Mouse (Mus musculus) kidney, adult 2 months (tissue): ENCODE data around the gene 1600014C23Rik. TPM values are rescaled to one million over a fixed set of nuclear protein-coding genes. Genes with fewer than 3 reads are reported as not detected.
A peak's percentile ranks its signal among the peaks of the same experiment; 100 is the strongest.

Source experiments
- DNase-seq: peaks from one replicate; pipeline ENCODE4 v3.0.0; 2021
- H3K27ac ChIP-seq: fragments of 200-500 bp; 2 replicates; pipeline ENCODE4 v1.5.1; 2012; ENCODE audit warnings: low read depth, low read length, control low read depth, inconsistent platforms; ENCODE audit not compliant: insufficient read depth
- H3K27me3 ChIP-seq: fragments of 200-500 bp; replicated peaks from 2 replicates; pipeline ENCODE4 v1.6.1; 2012; ENCODE audit warnings: mild to moderate bottlenecking, moderate library complexity, low read length, inconsistent platforms; ENCODE audit not compliant: control insufficient read depth, insufficient read depth
- H3K36me3 ChIP-seq: fragments of 200-500 bp; 2 replicates; pipeline ENCODE4 v1.6.1; 2012; ENCODE audit warnings: mild to moderate bottlenecking, moderate library complexity, low read length, inconsistent platforms; ENCODE audit not compliant: control insufficient read depth, insufficient read depth
- H3K4me1 ChIP-seq: fragments of 200-500 bp; 2 replicates; pipeline ENCODE4 v1.6.1; 2011; ENCODE audit warnings: low read length; ENCODE audit not compliant: control insufficient read depth, insufficient read depth
- H3K4me3 ChIP-seq: fragments of 200-500 bp; 2 replicates; pipeline ENCODE4 v1.5.1; 2011; ENCODE audit warnings: mild to moderate bottlenecking, low read depth, low read length, control low read depth; ENCODE audit not compliant: insufficient read depth
- CTCF ChIP-seq: fragments of 200-500 bp; conservative IDR thresholded peaks from 2 replicates; pipeline ENCODE4 v1.5.1; 2011; ENCODE audit warnings: low read depth, mild to moderate bottlenecking, control low read depth, low read length, moderate library complexity, mixed read lengths; ENCODE audit not compliant: insufficient read depth, insufficient read length
- POLR2A ChIP-seq: fragments of 200-500 bp; IDR thresholded peaks from one replicate; pipeline ENCODE4 v1.6.1; 2011; ENCODE audit warnings: low read depth, low read length, control low read depth
- WGBS: fragments of 180-500 bp; shearing (Covaris S2); methylation state at CpG from one replicate; pipeline ENCODE4 v1.1.7; 2018; 5-methylcytosine and 5-hydroxymethylcytosine counted together
- polyA plus RNA-seq: library from polyadenylated mRNA; depleted of rRNA; stranded (reverse); fragments of >200 nt; gene quantifications from 2 replicates; pipeline ENCODE4 v1.2.3, GENCODE M21; 2012

Gene 1600014C23Rik
- polyA plus RNA-seq, 1 experiment: not detected

- 42% methylated on average over 11 of the region's 11 CpGs for WGBS
- no peaks in the 10 kb centered on the region for H3K27me3 ChIP-seq
- DNase-seq: no peak
- TF ChIP-seq POLR2A (no peak), CTCF (no peak)
- no peak overlapping the region for H3K27ac ChIP-seq
- H3K4me1 ChIP-seq: no peaks in the 10 kb centered on the region
- no peak overlapping the region for H3K4me3 ChIP-seq
- no peaks in the 10 kb centered on the region for H3K36me3 ChIP-seq
Measured at GRCm38 (mm10) chr17:45752678-45753077, 19.0 kb upstream of the 1600014C23Rik start.

GRCm38 (mm10) chr17:45752053-45752452 is 18.4 kb upstream of the 1600014C23Rik start:
- Histone ChIP-seq H3K27me3 (no peaks in the 10 kb centered on the region), H3K36me3 (no peaks in the 10 kb centered on the region), H3K27ac (no peak overlapping the region), H3K4me3 (no peak overlapping the region), H3K4me1 (no peaks in the 10 kb centered on the region)
- TF ChIP-seq CTCF (no peak), POLR2A (no peak)
- DNase-seq: no peak
- WGBS: 79% methylated on average over 8 of the region's 8 CpGs

GRCm38 (mm10) chr17:45751359-45751758 is 17.7 kb upstream of the 1600014C23Rik start:
- Histone ChIP-seq H3K4me3 (no peak overlapping the region), H3K4me1 (no peaks in the 10 kb centered on the region), H3K36me3 (no peaks in the 10 kb centered on the region), H3K27me3 (no peaks in the 10 kb centered on the region), H3K27ac (no peak overlapping the region)
- DNase-seq: no peak
- 100% methylated on average over 1 of the region's 1 CpGs for WGBS
- TF ChIP-seq CTCF (no peak), POLR2A (no peak)

- Histone ChIP-seq H3K36me3 (no peaks in the 10 kb centered on the region), H3K27me3 (no peaks in the 10 kb centered on the region), H3K4me1 (no peaks in the 10 kb centered on the region), H3K4me3 (no peak overlapping the region), H3K27ac (no peak overlapping the region)
- 47% methylated on average over 6 of the region's 6 CpGs for WGBS
- DNase-seq: peak; percentile 78
- TF ChIP-seq POLR2A (no peak), CTCF (no peak)
Measured at GRCm38 (mm10) chr17:45749100-45749499, 15.5 kb upstream of the 1600014C23Rik start.

- no peaks in the 10 kb centered on the region for H3K27me3 ChIP-seq
- TF ChIP-seq POLR2A (no peak), CTCF (peak; percentile 51)
- no peak overlapping the region for H3K4me3 ChIP-seq
- no peaks in the 10 kb centered on the region for H3K36me3 ChIP-seq
- DNase-seq: no peak
- H3K27ac ChIP-seq: no peak overlapping the region
- H3K4me1 ChIP-seq: no peaks in the 10 kb centered on the region
- 78% methylated on average over 16 of the region's 16 CpGs for WGBS
Measured at GRCm38 (mm10) chr17:45747858-45748785, 14.5 kb upstream of the 1600014C23Rik start.

- no peak overlapping the region for H3K4me3 ChIP-seq
- no peaks in the 10 kb centered on the region for H3K27me3 ChIP-seq
- no peaks in the 10 kb centered on the region for H3K36me3 ChIP-seq
- H3K27ac ChIP-seq: no peak overlapping the region
- no peaks in the 10 kb centered on the region for H3K4me1 ChIP-seq
- DNase-seq: no peak
- TF ChIP-seq POLR2A (no peak), CTCF (no peak)
- 97% methylated on average over 4 of the region's 4 CpGs for WGBS
Measured at GRCm38 (mm10) chr17:45747293-45747692, 13.6 kb upstream of the 1600014C23Rik start.

- no peaks in the 10 kb centered on the region for H3K4me1 ChIP-seq
- no peaks in the 10 kb centered on the region for H3K36me3 ChIP-seq
- H3K27ac ChIP-seq: no peak overlapping the region
- no peak for DNase-seq
- no peak overlapping the region for H3K4me3 ChIP-seq
- WGBS: 47% methylated on average over 12 of the region's 12 CpGs
- TF ChIP-seq CTCF (no peak), POLR2A (no peak)
- H3K27me3 ChIP-seq: no peaks in the 10 kb centered on the region
Measured at GRCm38 (mm10) chr17:45746755-45747154, 13.1 kb upstream of the 1600014C23Rik start.

- Histone ChIP-seq H3K4me1 (no peaks in the 10 kb centered on the region), H3K27me3 (no peaks in the 10 kb centered on the region), H3K36me3 (no peaks in the 10 kb centered on the region), H3K4me3 (no peak overlapping the region), H3K27ac (no peak overlapping the region)
- WGBS: 88% methylated on average over 2 of the region's 2 CpGs
- no peak for DNase-seq
- TF ChIP-seq CTCF: no peak
- no peak for TF ChIP-seq POLR2A
Measured at GRCm38 (mm10) chr17:45745629-45746028, 12.0 kb upstream of the 1600014C23Rik start.
